Mouse (Mus musculus) midbrain, embryonic 11.5 days (tissue): ENCODE measurements around the gene Cryga. TPM values are rescaled to one million over a fixed set of nuclear protein-coding genes. Genes with fewer than 3 reads are reported as not detected.

ENCODE experiments used
- ATAC-seq: fragments of 200-750 bp; cut with Nextera tagmentation; 2 replicates; pipeline ENCODE4 v1.8.0; 2017; ENCODE audit warnings: moderate TSS enrichment, moderate library complexity; ENCODE audit not compliant: low FRiP score
- DNase-seq: peaks from one replicate; pipeline ENCODE4 v3.0.0; 2015; ENCODE audit warnings: low spot score; ENCODE audit errors: missing footprints
- H3K27ac ChIP-seq: fragments of 300-500 bp; sonication (generic); 2 replicates; pipeline ENCODE4 v1.5.1; 2014; ENCODE audit warnings: low read depth, low read length
- H3K27me3 ChIP-seq: fragments of 300-500 bp; sonication (generic); 2 replicates; pipeline ENCODE4 v1.6.1; 2014; ENCODE audit warnings: mild to moderate bottlenecking, low read length, moderate library complexity, mixed read lengths; ENCODE audit not compliant: control insufficient read depth, insufficient read depth
- H3K36me3 ChIP-seq: fragments of 300-500 bp; sonication (generic); 2 replicates; pipeline ENCODE4 v1.6.1; 2014; ENCODE audit warnings: mild to moderate bottlenecking, low read length, moderate library complexity, mixed read lengths; ENCODE audit not compliant: control insufficient read depth, insufficient read depth
- H3K4me1 ChIP-seq: fragments of 300-500 bp; sonication (generic); 2 replicates; pipeline ENCODE4 v1.6.1; 2014; ENCODE audit warnings: low read length; ENCODE audit not compliant: control insufficient read depth, insufficient read depth
- H3K4me2 ChIP-seq: fragments of 300-500 bp; sonication (generic); 2 replicates; pipeline ENCODE4 v1.6.1; 2014; ENCODE audit warnings: mild to moderate bottlenecking, moderate library complexity
- H3K4me3 ChIP-seq: fragments of 300-500 bp; sonication (generic); 2 replicates; pipeline ENCODE4 v1.5.1; 2014; ENCODE audit warnings: low read depth, low read length
- H3K9ac ChIP-seq: fragments of 300-500 bp; sonication (generic); 2 replicates; pipeline ENCODE4 v1.6.1; 2014; ENCODE audit warnings: low read length
- H3K9me3 ChIP-seq: fragments of 300-500 bp; sonication (generic); 2 replicates; pipeline ENCODE4 v1.6.1; 2016; ENCODE audit warnings: low read length; ENCODE audit not compliant: control insufficient read depth
- WGBS: fragments of 180-500 bp; shearing (Covaris S2); extraction: QIAGEN DNeasy Blood & Tissue Kit; methylation state at CpG from one replicate; pipeline ENCODE4 v1.1.7; 2014; 5-methylcytosine and 5-hydroxymethylcytosine counted together
- polyA plus RNA-seq: library from polyadenylated mRNA; unstranded; fragments of >200 nt; fragmentation: Nextera tagmentation; extraction: Ambion mirVana; gene quantifications from 2 replicates; pipeline ENCODE4 v1.2.1, GENCODE M21; 2014

Cryga gene
- polyA plus RNA-seq, 1 experiment from 2014 or later: not detected

- no peak overlapping the region for H3K4me2 ChIP-seq
- H3K9ac ChIP-seq: no peak overlapping the region
- DNase-seq: no peak
- 73% methylated on average over 3 of the region's 3 CpGs for WGBS
- H3K4me3 ChIP-seq: no peak overlapping the region
- no peaks in the 10 kb centered on the region for H3K27me3 ChIP-seq
- ATAC-seq: no peak
- no peak overlapping the region for H3K27ac ChIP-seq
- no peaks in the 10 kb centered on the region for H3K36me3 ChIP-seq
- H3K9me3 ChIP-seq: no peaks in the 10 kb centered on the region
- no peaks in the 10 kb centered on the region for H3K4me1 ChIP-seq
Measured at GRCm38 (mm10) chr1:65129634-65130180, 26.5 kb upstream of the Cryga start.

- WGBS: 28% methylated on average over 9 of the region's 9 CpGs
- H3K4me2 ChIP-seq: peak within 1 kb of the TSS; percentile 27; the same call in 1 of the 2 replicates
- no peaks in the 10 kb centered on the region for H3K36me3 ChIP-seq
- H3K27ac ChIP-seq: no peak within 1 kb of the TSS
- DNase-seq (peak; percentile 86), ATAC-seq (no peak)
- H3K4me3 ChIP-seq: no peak within 1 kb of the TSS
- no peak within 1 kb of the TSS for H3K9ac ChIP-seq
- no peaks in the 10 kb centered on the region for H3K4me1 ChIP-seq
- no peaks in the 10 kb centered on the region for H3K9me3 ChIP-seq
- H3K27me3 ChIP-seq: no peaks in the 10 kb centered on the region
Measured at GRCm38 (mm10) chr1:65122574-65123372, 19.6 kb upstream of the Cryga start, which contains the start of gene D630023F18Rik. Gene D630023F18Rik (minus strand): TSS chr1:65123214.

DNA sequence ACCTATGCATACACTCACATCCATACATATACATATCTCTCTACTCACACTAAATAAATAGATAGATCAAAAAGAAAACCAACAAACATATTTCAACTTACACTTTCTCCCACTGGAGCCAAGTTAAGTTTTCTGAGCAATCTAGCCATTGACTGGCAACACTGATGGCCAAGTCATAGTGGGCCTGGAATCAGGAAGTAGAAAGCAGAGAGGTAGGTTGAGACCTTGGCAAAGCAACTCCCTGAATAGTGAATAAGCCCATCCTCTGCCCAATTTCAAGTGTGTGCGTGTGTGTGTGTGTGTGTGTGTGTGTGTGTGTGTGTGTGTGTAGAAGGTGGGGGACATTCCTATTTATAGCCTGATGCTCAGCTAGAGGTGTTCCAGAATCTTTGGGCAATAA, 16.3 kb upstream of the Cryga start, which contains the start of gene Gm28845:
Gene Gm28845 (minus strand): TSS at position 121 of the 400 bp plus-strand sequence.
- Histone ChIP-seq H3K27ac (no peak within 1 kb of the TSS), H3K9me3 (no peaks in the 10 kb centered on the region), H3K27me3 (no peaks in the 10 kb centered on the region), H3K36me3 (no peaks in the 10 kb centered on the region), H3K9ac (no peak within 1 kb of the TSS), H3K4me2 (no peak within 1 kb of the TSS), H3K4me1 (no peaks in the 10 kb centered on the region), H3K4me3 (no peak within 1 kb of the TSS)
- ATAC-seq (no peak), DNase-seq (no peak)
- 100% methylated on average over 1 of the region's 1 CpGs for WGBS

GRCm38 (mm10) chr1:65118150-65118913, 15.2 kb upstream of the Cryga start:
- Histone ChIP-seq H3K9me3 (no peaks in the 10 kb centered on the region), H3K4me2 (no peak overlapping the region), H3K27ac (no peak overlapping the region), H3K9ac (no peak overlapping the region), H3K36me3 (no peaks in the 10 kb centered on the region), H3K4me1 (no peaks in the 10 kb centered on the region), H3K4me3 (no peak overlapping the region), H3K27me3 (no peaks in the 10 kb centered on the region)
- WGBS: 85% methylated on average over 8 of the region's 8 CpGs
- DNase-seq (no peak), ATAC-seq (no peak)

DNA sequence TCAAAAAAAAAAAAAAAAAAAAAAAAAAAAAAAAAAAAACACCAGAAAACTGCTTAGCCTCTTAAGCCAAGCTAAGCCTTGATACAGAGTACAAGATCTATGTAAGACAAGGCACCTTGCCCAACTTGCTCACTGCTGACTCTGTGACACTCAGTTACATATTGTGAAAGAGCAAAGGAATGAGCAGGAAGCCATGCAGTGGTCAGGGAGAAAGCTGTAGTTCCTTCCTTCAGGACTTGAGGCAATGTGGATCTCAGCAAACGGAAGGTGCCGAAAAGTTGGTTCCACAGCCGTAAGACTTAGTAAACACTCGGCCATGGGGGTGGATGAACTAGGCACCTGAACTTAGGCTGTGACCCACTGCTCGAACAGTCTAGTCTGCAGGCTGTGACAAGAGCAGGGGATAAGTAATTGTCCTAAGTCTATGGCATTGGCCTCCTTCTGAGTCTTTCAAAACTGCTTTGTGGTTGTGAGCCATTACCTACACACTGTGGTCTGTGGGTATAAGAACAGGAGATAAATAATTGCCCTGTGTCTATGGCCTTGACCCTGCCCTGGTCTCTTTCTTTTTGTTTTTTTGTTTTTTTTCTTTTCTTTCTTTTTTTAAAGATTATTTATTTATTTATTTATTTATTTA, 10.5 kb upstream of the Cryga start:
- Histone ChIP-seq H3K4me1 (no peaks in the 10 kb centered on the region), H3K4me2 (no peak overlapping the region), H3K27ac (no peak overlapping the region), H3K9ac (no peak overlapping the region), H3K27me3 (no peaks in the 10 kb centered on the region), H3K4me3 (no peak overlapping the region), H3K36me3 (no peaks in the 10 kb centered on the region), H3K9me3 (no peaks in the 10 kb centered on the region)
- ATAC-seq: no peak
- WGBS: 96% methylated on average over 5 of the region's 5 CpGs
- DNase-seq: no peak

DNA sequence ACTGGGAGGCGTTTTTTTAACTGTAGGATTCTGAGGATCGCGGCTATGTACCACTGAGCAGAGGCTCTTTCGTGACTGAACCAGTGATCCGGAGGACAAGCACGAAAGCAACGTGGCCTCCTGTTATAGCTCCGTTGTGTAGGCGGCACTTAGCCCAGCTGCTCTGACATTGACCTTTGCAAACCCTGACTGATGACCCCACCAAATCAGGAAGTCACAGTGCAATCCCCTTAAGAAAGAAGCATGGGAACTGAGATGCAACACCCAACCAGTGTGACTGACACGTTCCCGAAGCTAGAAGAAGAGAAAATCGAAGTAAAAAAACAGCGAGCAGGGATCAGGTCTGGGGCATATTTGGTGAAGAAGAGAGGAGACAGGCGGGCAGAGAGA, 9.6 kb upstream of the Cryga start:
- ATAC-seq (no peak), DNase-seq (no peak)
- no peak overlapping the region for H3K4me3 ChIP-seq
- H3K4me2 ChIP-seq: 0 out of 2 replicates have a peak overlapping the region, but pooled peaks have one; percentile 9
- 54% methylated on average over 14 of the region's 14 CpGs for WGBS
- H3K4me1 ChIP-seq: no peaks in the 10 kb centered on the region
- H3K27me3 ChIP-seq: no peaks in the 10 kb centered on the region
- H3K27ac ChIP-seq: no peak overlapping the region
- no peak overlapping the region for H3K9ac ChIP-seq
- no peaks in the 10 kb centered on the region for H3K36me3 ChIP-seq
- H3K9me3 ChIP-seq: no peaks in the 10 kb centered on the region

GRCm38 (mm10) chr1:65112031-65112806, 9.0 kb upstream of the Cryga start:
- Histone ChIP-seq H3K27ac (no peak overlapping the region), H3K4me1 (no peaks in the 10 kb centered on the region), H3K36me3 (no peaks in the 10 kb centered on the region), H3K4me3 (no peak overlapping the region), H3K4me2 (0 out of 2 replicates have a peak overlapping the region, but pooled peaks have one; percentile 9), H3K9ac (no peak overlapping the region), H3K9me3 (no peaks in the 10 kb centered on the region), H3K27me3 (no peaks in the 10 kb centered on the region)
- DNase-seq (peak; percentile 94), ATAC-seq (peak; percentile 79)
- WGBS: 19% methylated on average over 8 of the region's 8 CpGs

DNA sequence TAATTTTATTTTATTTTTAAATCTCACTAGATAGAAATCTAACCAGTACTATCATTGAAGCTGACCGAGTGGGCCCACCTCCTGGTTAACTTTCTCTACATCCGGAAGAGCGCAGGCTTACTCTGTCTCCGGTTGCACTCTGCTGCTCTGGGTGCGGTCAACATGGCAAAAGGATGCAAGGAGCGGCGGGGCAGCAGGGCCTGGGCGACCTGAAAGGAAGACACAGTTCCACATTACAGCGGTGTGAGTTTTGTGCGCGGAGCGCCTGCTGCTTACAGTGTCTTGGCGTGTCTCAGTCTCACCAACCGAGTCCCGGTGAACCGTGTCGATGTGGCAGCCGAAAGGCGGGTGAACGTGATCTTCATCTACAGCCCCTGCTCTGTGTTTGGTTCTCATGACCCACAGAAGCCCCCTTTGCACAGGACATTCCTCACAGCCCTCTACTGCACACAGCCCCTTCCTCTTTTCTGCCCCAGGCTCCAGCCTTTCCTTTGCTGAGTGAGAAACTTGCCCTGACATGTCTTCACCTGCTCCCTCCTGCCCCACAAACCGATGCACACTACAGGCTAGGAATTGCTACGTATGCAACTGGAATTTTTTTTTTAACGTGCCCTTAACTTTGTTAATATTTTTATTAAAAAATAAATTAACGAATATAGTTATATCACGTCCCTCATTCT, 6.7 kb upstream of the Cryga start:
- Histone ChIP-seq H3K4me1 (no peaks in the 10 kb centered on the region), H3K27me3 (no peaks in the 10 kb centered on the region), H3K4me2 (no peak overlapping the region), H3K4me3 (no peak overlapping the region), H3K36me3 (no peaks in the 10 kb centered on the region), H3K9me3 (no peaks in the 10 kb centered on the region), H3K9ac (no peak overlapping the region), H3K27ac (no peak overlapping the region)
- ATAC-seq (no peak), DNase-seq (peak; percentile 59)
- WGBS: 80% methylated on average over 25 of the region's 25 CpGs
